Mouse (Mus musculus) telencephalon, adult 2 months (tissue): ENCODE measurements around the gene Agpat2.

ENCODE experiments used
- DNase-seq: peaks from one replicate; pipeline ENCODE4 v3.0.0-alpha.2; 2011; ENCODE audit warnings: low read depth, low spot score

Agpat2 gene

DNA sequence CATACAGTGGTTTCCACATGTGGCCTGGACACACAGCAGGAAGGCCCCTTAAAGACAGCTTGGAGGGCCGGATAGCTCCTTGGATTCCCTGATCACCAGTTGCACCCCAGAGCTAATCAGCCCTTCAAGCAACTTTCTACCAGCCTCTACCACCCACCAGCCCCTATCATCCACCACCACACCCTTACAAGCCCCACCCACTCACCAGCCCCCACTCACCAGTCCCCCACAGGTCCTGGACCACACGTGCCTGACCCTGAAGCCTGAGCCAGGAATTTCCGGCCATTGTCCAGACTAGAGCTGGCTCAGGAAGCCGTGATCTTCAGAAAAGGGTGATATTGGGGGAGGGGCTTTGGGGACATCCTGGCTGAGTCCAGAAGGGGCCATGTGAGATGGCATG lies 28.4 kb downstream of the Agpat2 start:
- no peak for DNase-seq

- DNase-seq = no peak
Measured at GRCm38 (mm10) chr2:26575378-26575777, 28.8 kb downstream of the Agpat2 start.

DNA sequence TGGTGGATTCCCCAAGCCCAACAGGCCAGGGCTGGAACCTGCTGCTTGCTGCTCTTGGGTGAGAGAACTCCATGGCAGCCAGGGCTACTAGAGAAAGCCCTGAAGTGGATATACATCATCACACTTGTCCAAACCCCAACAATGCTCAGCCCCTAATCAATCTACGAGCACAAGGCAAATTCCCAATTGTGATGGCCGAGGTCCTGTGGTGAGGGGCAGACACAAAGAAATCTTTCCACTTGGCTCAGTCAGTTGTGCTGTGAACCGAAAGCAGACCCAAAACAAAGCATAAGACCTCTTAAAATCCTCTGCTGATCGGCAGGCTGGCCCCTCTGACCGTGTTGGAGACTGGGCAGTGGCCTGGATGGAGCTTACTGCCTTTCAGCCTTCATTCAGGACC lies 29.4 kb downstream of the Agpat2 start:
- DNase-seq = no peak

DNA sequence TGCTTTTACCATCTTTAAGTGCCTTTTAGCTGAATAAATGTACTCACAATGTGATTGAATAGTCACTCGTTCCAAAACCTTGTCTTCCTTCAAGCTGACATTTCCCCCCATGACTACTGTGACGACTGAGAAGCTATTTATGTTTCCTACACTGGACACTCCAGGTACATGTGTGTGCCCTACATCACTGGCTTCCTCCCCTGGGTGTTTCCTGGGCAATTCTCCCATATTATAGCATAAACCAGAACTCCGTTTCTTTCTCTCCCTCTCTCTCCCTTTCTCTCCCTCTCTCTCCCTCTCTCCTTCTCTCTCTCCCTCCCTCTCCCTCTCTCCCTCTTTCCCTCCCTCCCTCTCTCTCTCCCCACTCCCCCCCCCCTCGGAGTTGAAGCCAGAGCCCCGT lies 30.4 kb downstream of the Agpat2 start:
- no peak for DNase-seq

- no peak for DNase-seq
Measured at GRCm38 (mm10) chr2:26573396-26573795, 30.8 kb downstream of the Agpat2 start.

GRCm38 (mm10) chr2:26571826-26572225 lies 32.4 kb downstream of the Agpat2 start:
- DNase-seq = no peak

DNA sequence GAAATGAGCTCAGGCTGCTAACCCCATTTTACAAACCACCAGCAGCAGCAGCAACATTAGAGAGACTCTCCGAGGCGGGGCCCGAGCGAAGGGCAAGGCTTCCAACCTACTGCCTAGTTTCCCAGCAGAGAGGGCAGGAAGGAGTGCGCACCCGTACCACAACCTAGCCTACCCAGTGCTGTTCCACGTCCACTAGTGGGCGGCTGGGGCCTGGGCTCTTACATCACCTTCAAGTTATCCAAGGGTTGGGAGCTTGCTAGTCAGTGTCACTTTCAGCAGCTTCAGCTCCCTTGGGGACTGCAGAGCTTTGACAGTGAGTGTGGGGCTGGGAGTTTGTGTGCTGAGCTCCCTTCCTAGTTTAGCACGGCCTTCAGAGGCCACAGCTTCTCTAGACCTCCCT lies 32.8 kb downstream of the Agpat2 start:
- DNase-seq = no peak

DNA sequence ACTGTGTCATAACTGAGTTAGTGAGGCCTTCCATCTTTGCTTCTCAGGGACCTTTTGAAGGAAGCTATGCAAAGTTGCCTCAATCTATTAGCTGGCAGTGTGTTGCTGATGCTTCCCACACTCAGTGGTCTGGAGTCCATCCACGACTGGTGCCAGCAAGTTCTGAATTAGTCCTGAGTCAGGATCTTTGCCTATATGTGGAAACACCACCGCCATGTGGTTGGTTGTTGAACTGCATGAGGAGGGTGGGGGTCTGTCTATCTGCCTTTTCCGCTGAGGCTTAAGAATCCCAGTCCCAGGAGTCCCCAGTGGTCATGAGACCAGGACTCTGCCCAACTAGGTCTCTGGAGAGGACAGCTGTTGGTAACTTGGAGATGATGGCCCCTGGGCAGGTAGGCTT lies 34.2 kb downstream of the Agpat2 start:
- no peak for DNase-seq

DNA sequence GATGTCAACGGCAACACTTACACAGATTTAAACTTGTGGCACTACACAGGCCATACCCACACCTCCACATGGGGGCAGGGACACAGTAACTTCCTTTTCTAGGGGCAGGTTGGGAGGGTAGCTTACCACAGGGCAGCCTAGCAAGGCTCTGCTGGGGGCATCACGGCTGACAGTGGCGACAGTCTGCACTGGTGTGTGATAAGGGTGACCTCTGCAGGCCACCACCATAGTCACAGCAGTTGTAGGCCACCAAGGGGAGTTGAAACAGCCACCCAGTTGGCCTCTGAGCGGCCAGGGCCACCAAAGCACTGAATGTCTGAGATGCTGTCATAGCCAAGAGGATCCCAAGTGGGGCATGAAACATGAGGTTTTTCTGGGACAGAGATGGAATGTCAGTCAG lies 38.0 kb downstream of the Agpat2 start:
- no peak for DNase-seq

DNA sequence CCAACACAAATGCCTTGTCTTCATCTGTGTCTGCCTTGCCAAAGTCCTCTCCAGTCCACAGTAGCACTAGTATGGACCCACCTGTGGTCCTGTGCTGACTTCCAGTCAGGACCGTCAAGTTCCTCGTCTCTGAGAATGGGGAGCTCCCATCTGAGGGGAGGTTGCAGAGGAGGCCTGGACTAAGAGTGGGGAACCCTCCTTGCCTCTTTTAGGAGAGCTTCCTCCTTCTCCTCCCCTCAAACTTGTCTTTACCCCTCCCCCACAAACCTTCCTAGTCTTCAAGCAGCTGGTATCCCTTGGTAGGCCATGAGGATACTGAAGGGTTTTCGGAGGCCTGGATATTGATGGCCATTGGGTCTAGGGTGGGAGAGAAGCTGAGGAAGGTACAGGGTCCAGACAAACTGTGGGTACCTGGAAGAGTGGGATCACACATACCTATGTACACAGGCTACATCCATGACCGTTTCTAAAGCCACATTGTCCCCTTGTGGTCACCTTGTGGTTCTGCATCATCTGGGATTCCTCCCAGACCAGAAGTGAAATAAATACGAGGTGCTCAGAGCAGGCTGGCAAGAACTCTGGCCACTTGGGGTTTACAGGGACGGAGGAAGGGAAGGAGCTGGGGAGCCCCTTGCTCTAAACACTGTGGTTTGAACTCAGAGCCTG lies 42.7 kb downstream of the Agpat2 start:
- no peak for DNase-seq

DNA sequence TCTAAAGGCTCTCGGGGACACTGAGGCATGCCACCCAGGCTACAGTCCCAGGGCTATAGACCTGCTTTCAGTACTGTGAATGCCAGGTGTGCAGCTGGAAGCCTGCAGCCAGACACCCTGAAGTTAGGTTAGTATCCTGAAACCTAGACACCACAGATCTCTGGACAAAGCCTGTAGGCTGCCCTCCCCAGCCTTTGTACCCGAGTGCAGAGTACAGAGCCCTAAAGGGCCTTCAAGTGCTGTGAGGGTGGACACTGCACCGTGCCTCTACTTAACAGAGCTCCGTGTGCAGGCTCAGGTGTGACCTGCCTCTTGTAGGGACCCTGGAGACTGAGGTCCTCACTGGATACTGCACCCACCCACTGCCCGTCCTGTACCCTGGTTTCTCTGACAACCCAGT lies 43.7 kb downstream of the Agpat2 start:
- DNase-seq = no peak

- DNase-seq = no peak
Measured at GRCm38 (mm10) chr2:26556535-26556993, 47.7 kb downstream of the Agpat2 start.

DNA sequence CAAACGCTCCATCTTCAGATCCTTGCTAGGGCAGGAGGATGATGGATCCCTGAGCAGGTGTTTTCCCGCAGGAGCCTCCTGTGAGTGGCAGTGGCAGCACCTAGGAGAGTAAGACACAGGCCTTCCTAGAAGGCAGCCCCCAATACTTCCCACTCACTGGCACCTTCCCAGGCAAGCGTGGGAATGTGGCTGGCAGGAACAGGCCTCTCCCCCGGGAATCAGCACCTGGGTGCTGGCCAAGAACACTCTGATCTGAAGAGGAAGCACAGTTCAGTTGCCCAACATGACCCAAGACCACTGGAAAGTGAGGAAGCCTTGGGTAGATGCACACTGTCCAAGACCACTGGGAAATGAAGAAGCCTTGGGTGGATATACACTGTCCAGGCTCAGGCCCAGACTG lies 49.1 kb downstream of the Agpat2 start:
- DNase-seq = peak; percentile 42

DNA sequence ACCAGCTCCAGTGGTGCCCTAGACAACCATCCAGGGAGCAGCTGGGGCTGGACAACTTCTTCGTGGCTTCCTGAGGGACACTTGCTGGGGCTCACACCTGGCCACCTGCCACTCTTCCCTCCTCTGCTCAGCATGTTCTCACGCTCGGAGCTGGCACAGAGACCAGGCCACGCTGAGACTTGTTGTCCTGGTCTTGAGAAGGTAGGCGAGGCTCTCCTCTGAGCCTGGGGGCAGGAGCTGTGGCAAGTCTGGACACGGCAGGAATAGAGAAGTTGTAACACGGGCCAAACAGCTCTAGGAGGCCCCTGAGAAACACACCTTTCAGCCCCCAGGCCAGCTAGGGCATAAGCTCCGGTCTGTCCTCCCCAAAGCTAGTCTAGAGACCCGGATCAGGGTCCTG lies 50.3 kb downstream of the Agpat2 start:
- no peak for DNase-seq

DNA sequence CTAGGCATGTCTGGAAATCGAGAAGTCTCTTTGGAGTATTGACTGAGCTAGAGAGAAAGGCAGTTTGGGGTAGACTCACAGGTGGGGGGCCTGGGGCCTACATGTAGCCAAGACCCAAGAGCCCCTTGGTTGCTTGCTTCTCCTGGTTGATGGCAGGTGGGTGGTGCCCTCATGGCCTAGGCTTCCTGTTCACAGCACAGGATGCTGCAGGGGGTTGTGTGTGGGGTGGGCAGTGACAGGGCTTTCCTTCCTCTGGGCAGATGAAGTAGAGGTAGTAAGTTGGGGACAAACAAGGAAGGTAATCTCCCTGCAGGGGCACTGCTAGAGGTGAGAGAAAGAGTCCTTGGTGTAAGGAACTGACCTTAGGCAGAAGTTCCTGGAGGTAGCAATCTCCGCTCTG lies 52.2 kb downstream of the Agpat2 start:
- no peak for DNase-seq

GRCm38 (mm10) chr2:26551446-26551845 lies 52.8 kb downstream of the Agpat2 start:
- no peak for DNase-seq

GRCm38 (mm10) chr2:26550777-26551176 lies 53.4 kb downstream of the Agpat2 start:
- no peak for DNase-seq

GRCm38 (mm10) chr2:26550205-26550604 lies 54.0 kb downstream of the Agpat2 start:
- DNase-seq = no peak

GRCm38 (mm10) chr2:26549801-26550200 lies 54.4 kb downstream of the Agpat2 start:
- no peak for DNase-seq

- DNase-seq = no peak
Measured at GRCm38 (mm10) chr2:26547481-26547880, 56.7 kb downstream of the Agpat2 start.

- no peak for DNase-seq
Measured at GRCm38 (mm10) chr2:26544265-26544664, 60.0 kb downstream of the Agpat2 start.

DNA sequence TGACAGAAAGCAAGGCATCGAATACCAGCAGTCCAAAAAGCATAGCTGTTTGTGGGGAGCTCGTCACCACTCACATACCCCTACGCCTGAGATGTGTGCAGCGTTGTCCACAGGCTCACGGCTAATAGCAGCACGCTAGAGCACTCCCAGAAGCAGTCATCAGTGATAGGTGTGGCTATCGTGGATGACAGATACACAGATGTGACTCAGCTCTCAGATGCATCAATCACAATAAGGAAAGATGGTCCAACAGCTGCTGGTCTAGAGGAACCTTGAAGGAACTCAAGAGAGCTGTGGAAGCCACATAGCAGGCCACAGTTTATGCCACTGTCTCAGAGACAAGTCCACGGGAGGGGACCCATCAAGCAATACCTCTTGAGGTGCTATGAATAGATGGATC lies 60.4 kb downstream of the Agpat2 start:
- DNase-seq = no peak

DNA sequence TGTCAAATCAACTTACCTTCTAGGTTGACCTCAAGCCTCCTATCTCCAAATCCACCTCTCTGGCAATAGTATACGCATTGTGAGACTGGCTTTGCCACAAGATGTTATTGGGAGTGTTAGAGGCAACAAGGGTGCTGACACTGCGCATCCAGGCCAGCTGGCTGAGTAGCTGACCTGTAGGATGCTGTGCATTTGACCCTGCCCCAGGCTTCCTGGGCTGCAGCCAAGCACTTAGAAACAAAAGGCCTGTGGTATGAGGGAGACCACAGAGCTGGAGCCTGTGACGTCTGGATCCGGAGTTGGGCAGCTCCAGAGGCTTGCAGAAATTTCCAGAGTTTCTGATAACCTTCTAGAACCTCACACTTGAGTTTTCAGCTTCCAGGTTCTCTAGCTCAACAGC lies 61.1 kb downstream of the Agpat2 start:
- no peak for DNase-seq
